Mouse (Mus musculus): ENCODE measurements around the gene Ttc4. TPM values are rescaled to one million over a fixed set of nuclear protein-coding genes. Genes with fewer than 3 reads are reported as not detected.

Gene Ttc4
- total RNA-seq, 2 experiments from 2014 or later: 19.9 to 21.9 TPM

DNA sequence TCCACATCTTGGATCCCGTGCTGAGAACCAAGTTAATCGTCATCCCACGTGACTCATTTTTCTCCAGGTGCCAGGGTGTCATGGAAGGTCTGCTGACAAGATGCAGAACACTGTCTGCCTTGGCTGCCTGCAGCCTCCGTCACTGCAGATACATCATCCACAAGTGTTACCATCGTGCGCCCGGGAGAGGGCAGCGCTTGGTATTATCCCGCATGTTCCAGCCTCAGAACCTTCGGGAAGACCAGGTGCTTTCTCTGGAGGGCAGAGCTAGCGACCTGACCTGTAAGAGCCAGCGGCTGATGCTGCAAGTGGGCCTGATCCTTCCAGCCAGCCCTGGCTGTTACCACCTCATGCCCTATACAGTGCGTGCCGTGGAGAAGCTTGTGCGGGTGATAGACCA is 25.7 kb downstream of the Ttc4 start:
- no peak for DNase-seq
- intact Hi-C loops (cut with DNase I): no loop called here

DNA sequence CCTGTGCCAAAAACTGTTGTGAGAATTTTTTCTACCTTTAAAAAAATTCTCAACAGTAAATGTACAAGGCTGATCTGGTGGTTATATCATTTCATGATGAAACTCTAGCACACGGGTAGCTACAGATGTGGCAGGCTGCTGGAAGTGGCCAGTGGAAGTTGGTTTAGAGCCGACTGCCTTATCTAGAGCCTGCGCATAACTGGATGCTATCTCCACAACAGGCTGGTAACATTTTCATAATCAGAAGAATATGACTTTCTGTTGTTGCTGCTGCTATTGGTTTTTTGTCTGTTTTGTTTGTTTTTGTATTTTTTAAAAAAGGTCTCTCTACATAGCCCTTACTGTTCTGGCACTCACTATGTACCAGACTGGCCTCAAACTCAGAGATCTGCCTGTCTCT is 26.2 kb downstream of the Ttc4 start:
- intact Hi-C loops (cut with DNase I): no loop called here
- DNase-seq: no peak

DNA sequence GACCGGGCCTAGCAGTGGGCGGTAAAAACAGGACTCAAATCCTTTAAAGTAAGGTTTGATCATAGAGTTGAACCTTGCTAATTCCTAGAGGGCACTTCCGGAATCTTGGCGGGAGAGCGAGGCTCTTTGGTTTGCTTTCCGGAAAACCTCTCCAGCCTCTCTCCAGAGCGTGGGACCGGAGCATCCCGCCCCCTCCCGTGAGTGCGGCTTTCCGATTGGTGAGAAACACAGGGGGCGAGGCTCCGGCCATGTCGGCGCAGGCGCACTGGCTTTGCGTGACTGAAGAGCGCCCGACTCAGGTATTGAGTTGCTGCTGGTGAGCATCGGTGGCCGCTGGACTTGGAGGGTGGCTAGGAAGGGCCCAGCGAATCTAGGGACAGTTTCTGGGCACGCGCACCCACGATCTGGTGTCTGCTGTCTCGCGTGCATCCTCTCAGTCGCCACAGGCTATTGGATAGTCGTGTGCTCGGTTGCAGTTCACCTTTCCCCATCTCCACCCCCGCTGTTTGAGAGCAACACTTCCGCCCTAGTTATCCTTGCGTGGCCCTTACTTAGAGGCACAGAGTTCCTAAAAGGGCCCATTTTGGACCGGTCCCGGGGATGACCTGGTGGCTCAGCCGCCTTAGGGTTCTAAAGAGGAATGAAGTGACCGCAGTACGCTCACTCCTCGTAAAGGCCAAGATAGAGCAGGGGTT is 27.8 kb downstream of the Ttc4 start, which contains the start of gene Pars2:
Pars2 (plus strand) TSS at position 237 of the 695 bp plus-strand sequence.
- DNase-seq: peak; percentile 97 to 98
- intact Hi-C loops (cut with DNase I): loop anchor here (2.0 kb wide), 1 partner anchor 28 kb away; the partner anchor contains the start of gene Ttc4

DNA sequence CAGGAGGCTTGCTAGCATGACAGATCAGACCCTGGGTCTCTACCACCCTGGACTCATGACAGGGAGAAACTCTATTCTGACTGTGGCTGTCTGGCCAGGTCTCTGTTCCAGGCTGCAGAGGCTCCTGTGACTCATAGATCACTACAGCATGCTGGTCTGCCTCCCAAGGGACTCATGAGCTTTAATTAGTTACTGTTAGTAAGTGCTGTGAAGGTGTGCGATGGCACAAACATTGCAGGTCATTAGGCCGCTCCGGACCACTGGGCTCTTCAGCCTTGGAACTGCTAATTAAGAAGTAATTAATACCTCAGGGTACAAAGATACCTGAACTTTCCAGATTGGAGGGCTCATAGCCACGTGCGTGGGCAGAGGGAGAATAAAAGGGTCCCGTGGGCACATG is 31.6 kb downstream of the Ttc4 start:
- intact Hi-C loops (cut with DNase I): no loop called here
- DNase-seq: no peak

DNA sequence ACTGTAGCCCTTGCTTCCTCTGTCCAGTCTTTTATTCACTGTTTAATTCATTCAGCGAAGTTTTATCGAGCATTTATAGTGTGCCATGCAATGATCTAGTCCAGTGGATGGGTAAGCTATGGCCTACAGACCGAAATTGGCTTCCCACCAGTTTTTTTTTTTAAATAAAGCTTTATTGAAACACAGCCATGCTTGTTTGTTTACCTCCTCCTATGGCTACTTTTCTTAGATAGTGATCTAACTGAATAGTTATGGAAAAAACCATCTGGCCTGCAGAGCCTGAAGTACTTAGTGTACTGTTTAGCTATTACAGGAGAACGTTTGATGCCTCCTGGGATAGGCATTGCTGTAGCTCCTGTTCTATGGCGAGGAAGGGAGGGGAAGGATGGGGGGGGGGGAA is 32.9 kb downstream of the Ttc4 start:
- no peak for DNase-seq
- intact Hi-C loops (cut with DNase I): no loop called here

DNA sequence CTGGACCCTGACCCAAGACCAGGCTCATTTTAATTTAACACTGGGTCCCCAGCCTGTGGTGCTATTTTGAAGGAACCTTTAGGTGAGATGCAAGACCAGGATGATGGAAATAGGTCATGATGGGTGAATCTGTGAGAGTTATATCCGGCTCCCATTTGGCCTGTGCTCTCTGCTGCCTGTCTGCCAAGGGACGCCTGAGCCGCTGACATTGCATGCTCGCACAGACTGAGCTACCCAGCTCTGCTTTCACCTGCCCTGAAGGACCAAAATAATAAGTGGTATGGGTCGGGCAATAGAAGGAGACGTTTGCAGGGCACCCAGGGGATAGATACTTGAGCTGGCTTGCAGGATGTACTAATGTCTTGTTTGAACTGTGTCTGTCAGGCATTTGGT is 34.5 kb downstream of the Ttc4 start:
- no peak for DNase-seq
- intact Hi-C loops (cut with DNase I): no loop called here

DNA sequence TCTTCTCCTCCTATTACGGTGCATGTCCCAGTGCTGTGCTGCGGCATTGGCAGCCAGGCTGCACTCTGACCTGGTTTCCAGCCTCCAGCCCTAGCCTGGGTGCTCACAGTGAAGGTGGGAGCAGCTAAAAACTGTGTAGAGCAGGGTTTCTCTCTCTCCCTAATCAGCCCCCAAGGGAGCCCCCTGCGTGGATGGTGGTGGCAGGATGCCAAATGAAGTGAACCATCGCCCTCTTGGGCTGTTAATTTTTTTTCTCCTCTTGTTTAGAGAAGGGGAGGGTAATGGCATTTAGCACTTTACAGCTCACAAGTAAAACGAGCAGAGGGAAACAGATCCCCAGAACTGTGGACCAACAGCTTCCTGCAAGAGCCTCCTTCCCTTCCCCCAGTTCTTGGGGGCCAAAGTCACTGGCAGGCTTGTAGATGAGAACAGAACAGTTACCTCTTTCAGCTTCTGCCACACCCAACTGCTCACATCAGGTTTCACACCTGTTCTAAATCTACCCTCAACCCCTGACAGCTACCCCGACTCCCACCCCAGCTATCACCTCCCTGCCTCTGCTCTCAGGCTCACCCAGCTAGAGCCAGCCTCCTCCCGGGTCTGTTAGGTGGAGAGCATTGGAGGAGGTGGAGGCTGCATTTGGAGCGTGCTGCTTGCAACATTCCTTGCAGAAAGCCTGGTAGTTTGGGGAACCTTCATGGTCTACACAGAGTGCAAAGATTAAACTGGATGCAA is 35.1 kb downstream of the Ttc4 start:
- no peak for DNase-seq
- intact Hi-C loops (cut with DNase I): no loop called here

DNA sequence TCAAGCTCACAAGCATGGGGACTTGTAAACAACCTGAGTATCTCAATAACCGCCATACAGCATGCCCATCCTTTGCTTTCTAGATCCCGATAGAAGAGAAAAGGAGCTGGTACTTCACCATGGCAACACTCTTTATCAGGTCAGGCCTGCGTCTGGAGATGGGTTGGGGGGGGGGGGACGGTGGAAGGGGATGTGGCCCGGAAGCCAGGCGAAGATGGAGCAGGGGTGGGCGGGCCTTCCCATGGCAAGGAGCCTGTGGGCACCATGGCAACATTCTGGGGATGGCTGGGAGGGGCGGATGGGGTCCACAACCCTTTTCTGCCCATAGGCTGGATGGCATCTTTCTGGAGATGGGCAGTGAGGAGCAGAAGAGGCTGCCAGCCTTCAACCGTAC is 44.7 kb downstream of the Ttc4 start:
- intact Hi-C loops (cut with DNase I): loop anchor here (5.0 kb wide), 1 partner anchor 528 kb away; no protein-coding TSS in a partner anchor
- no peak for DNase-seq

DNA sequence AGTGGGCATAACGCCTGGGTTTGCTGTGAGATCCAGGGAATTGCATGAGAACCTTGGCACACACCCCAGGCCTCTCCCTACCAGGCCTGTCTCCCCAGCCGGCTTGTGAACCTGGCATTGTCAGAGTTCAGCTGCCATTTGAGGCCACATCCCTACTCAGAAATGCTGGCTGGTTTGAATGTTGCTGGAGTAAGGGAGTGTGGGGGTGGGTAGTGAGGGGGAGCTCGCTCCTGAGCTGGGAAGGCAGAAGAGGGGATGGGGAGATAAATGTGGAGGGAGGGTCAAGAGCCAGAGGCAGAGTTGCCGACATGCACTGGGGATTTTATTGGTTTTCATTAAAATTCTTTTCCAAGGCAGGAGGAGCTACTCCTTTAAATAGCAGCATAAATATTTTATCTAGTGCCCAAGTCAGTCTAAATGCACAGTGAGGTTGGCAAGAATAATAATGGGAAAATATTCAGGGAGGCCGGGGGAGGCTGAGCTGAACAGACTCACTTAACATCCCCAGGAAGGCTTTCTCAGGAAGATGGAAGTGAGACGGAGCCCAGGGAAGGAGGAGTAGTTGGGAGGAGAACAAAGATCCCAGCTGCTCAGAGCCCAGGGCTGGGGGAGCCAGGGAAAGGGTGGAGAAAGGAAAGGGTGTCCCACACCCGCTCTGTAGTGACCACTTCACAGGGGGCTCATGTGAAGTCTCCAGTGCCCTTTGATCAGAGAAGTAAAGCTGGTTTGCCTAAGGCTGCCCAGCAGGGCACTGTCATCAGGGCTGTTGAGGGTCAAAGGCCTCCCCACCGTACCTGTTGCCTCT is 45.3 kb downstream of the Ttc4 start:
- no peak for DNase-seq

DNA sequence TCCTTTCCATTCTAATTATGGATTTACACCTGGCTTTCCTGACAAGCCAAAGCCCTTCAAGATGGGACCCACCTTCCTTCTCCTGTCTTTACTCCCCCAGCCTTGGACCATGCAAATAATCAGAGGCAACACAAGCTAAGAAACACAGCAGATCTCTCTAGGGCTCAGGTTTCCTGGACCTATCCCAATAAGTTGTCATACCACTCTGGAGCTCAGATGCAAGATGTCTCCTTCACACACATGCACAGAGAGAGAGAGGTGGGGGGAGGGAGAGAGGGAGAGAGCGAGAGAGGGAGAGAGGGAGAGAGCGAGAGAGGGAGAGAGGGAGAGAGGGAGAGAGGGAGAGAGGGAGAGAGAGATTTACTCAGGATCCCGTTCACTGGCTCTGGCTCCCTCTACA is 46.4 kb downstream of the Ttc4 start:
- DNase-seq: no peak
- intact Hi-C loops (cut with DNase I): loop anchor here (5.0 kb wide), 1 partner anchor 530 kb away; no protein-coding TSS in a partner anchor

More for the DNA sequence above, 45.3 kb downstream of the Ttc4 start:
- intact Hi-C loops (cut with DNase I): loop anchor here (5.0 kb wide), 1 partner anchor 529 kb away; no protein-coding TSS in a partner anchor

DNA sequence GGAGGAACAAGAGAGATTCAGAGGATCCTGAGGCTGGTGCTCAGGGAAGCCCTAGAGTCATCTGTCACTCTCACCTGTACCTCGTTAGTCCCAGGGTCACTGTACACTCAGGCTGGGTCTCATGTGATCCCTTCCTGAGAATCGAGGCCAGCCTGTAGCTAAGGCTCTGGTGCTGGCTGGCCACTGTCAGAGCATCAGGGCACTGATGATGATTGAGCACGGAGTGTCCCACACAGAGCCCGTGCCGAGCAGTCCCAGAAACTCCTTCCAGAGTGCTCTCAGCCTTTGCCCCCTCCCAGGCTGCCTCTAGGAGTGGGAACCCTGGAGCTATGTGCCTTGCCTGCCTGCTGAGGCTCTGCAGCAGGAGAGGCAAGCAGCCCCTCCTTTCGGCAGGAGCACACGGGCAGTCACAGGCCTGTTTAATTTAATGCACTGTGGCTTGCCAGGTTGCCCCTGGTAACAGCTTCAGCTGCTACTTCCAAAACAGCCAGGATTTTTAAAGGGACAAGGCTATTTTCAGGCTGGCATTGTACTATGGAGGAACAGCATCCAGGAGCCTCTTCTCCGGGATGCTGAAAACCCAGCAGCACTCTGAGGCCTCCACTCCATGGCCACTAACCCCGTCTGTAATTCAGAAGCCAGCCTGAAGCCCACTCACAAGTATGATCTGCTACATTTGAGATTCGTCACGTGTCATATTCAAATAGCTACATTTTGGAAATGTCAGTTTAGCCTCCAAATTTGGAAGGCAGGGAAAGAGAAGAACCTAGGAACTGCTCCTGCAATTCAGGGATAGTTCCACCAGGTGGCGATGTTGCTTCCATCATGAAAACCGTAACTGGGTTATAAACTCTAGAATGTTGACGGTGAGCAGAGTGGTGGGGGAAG is 48.2 kb downstream of the Ttc4 start:
- intact Hi-C loops (cut with DNase I): loop anchor here (1.0 to 5.0 kb wide), 2 partner anchors 78 to 532 kb away; no protein-coding TSS in a partner anchor
- peak; percentile 59 to 75 for DNase-seq

DNA sequence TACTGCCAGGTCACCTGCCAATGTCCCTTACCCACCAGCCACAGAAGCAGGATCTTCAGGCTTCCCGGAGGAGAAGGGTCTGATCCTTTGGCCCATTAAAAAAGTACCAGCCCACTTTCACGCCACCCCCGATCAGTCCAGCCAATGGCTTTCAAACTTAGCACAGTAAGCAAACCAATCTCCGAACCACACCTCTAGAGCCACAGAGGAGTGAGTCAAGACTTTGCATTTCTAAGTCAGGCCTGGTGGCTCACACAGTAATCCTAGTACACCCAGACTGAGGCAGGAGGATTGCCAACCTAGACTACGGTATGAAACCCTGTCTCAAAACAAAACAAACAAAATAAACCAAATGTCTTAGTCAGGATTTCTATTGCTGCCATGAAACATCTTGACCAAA is 49.4 kb downstream of the Ttc4 start:
- intact Hi-C loops (cut with DNase I): no loop called here
- DNase-seq: no peak

DNA sequence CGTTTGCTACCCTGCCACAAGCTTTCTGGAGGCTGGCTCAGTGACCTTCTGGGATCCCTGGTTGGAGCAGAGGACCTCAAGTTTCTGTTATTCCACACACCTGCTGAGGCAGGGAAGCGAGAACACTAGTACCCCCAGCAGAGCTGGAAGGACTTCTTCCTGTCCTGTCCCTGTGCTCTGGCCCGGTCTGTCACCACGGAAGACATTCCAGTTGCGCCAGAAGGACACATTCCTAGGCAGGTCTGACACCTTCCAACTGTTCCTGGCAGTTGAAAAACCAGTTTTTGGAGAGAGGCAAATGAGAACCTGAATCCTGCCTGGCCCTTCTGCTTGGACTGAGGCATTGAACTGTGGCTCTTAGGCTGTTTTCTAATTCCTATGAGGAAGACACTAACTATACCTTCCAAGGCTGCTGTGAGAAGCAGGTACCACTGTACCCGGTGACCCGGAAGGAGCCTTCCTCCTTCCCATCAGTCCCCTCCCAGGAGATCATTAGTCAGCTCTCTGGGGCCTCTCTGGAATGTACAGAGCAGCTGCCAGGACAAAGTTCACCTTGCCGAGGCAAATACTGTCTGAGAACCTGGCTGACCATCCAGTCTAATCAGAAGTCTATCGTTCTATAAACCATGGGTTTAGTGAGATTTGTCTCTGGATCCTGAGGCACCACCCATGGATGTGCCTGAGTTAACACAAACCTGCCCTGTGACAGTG is 49.9 kb downstream of the Ttc4 start:
- DNase-seq: no peak
- intact Hi-C loops (cut with DNase I): no loop called here

DNA sequence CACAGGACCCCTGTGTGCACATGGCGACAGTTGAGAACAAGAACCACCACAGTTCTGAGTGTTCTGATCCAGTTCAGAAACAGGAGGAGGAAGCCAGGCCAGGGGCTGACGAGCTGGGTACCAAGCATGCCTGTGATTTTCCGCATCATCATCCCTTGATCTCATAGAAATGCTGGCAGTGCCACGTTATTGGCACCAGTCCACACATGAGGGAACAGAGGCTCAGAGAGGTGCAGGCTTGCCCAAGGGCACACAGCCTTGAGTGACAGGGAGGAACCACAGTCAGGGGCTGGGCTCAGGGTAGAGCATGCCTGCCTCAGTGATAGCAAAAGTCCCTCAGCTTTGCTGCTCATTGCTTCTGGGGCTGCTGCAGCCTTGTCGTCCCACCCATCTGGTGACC is 50.9 kb downstream of the Ttc4 start:
- intact Hi-C loops (cut with DNase I): no loop called here
- DNase-seq: no peak

DNA sequence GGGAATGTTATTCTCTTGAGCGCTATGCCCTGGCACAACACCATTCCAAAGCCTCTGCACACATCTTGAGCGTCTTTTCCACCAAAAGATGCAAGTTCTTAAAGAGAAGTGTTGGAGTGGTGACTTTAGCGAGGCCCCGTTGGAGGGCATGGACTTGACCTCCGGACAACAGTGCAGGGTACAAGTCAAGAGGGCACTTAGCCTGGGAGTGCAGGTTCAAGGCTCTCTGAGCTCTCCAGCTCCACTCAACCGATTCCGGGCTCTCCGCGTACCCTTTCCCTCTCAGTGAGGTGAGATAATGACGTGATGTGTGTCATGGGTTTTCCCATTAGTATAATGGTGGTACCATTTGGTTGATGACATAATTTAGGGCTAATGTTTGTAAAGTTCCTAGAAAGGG is 54.5 kb downstream of the Ttc4 start:
- intact Hi-C loops (cut with DNase I): no loop called here

DNA sequence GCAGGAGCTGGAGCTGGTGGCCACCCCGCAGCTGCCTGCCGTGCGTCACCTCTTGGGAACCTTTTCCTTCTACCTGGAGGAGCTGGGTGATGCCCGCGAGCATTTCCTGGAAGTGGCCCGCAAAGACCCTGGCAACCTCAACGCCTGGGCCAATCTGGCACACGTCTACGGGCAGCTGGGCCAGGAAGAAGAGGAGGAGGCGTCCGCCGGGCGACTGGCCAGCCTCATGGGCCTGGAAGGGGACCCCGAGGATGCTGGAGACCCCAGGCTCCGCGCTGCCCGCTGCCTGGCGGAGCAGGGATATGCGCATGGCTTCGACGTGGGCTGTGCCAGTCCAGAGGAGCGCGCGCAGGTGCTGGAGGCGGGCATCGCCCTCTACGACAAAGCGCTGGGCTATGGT is 56.0 kb downstream of the Ttc4 start:
- no peak for DNase-seq
- intact Hi-C loops (cut with DNase I): no loop called here

More for the DNA sequence above, 54.5 kb downstream of the Ttc4 start:
- DNase-seq: no peak

DNA sequence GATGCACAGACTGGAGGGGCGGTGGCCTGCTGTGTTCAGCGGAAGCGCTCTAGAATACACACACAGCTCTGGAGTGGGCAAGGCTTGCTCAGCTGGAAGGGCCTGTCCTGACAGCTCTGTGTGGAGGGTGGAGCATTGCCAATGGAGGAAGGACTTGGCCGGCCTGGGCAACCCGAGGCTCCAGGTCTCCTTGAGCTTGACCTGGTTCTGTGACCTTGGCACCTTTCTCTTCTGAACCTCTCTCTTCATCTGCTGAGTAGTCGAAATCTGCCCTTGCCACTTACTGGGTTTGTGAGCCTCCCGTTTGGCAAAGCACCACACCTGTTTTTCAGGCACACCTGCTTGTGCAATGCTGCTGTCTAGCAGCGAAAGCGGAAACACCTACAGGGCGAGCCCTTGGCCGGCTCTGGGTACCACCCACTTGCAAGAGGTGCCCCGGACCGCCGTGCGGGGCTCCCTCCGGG is 56.7 kb downstream of the Ttc4 start, which contains the start of gene Ttc22:
Ttc22 (plus strand) TSS at position 403 of the 464 bp plus-strand sequence.
- DNase-seq: no peak
- intact Hi-C loops (cut with DNase I): no loop called here

DNA sequence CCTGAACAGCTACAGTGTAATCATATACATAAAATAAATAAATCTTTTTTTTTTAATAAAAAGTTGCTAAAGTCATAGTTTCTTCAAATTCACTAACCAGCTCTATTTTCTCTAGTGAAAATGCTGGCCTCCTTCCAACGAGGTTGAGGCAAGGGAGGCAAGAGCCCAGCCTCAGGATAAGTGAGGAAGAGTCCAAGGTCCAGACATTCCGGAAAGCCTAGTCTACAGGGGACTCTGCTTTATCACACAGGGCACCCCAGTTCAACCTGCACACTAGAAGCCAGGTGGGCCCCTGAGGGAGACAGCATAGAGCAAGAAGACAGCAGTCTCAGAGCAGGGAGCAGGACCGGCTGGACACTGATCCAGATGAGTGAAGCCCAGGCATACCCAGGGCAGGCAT is 57.3 kb downstream of the Ttc4 start:
- intact Hi-C loops (cut with DNase I): no loop called here
- no peak for DNase-seq

DNA sequence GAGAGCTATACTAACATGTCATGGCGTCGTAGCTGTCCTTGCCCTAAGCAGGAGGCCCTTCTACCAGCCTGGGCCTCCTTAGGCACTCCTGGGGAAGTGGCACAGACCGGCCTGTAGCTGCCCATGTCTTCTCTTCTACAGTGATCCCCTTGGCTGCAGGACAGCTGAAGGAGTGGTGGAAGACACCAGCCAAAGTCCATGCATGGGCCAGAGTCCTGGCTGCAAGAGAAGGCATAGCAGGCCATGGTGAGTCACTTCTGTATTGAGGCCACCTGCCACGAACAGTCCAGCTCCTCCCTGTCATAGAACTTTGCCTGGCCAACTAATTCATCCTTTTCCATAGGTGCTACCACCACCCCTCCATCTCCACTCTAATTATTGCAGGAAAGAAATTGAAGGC is 59.8 kb downstream of the Ttc4 start:
- DNase-seq: no peak
- intact Hi-C loops (cut with DNase I): loop anchor here (10.0 kb wide), 1 partner anchor 186 kb away; the partner anchor contains the start of gene Acot11

Data from heart, postnatal 10 days (tissue).